Mouse (Mus musculus) stomach, embryonic 14.5 days (tissue): ENCODE measurements at regions not wholly inside any gene's neighbourhood (a gene's known extent, or its start where the extent isn't known, plus 50 kb on each side); places are given as distances from the start of the nearest gene placed in this dataset.

ENCODE experiments used
- ATAC-seq: fragments of 200-750 bp; cut with Nextera tagmentation; 2 replicates; pipeline ENCODE4 v1.8.0; 2017; ENCODE audit warnings: low read depth, moderate TSS enrichment; ENCODE audit not compliant: insufficient number of reproducible peaks, insufficient read depth, low FRiP score
- H3K27ac ChIP-seq: fragments of 300-500 bp; sonication (generic); 2 replicates; pipeline ENCODE4 v1.5.1; 2014; ENCODE audit warnings: mild to moderate bottlenecking, low read length, moderate library complexity, mixed read lengths
- H3K27me3 ChIP-seq: fragments of 300-500 bp; sonication (generic); 2 replicates; pipeline ENCODE4 v1.6.1; 2014; ENCODE audit warnings: low read length, control low read depth, mixed read lengths; ENCODE audit not compliant: control insufficient read depth, insufficient read depth
- H3K36me3 ChIP-seq: fragments of 300-500 bp; sonication (generic); 2 replicates; pipeline ENCODE4 v1.6.1; 2014; ENCODE audit warnings: mild to moderate bottlenecking, control low read depth, low read length, moderate library complexity, mixed read lengths; ENCODE audit not compliant: control insufficient read depth, insufficient read depth
- H3K4me1 ChIP-seq: fragments of 300-500 bp; sonication (generic); 2 replicates; pipeline ENCODE4 v1.6.1; 2014; ENCODE audit warnings: low read length, control low read depth, mixed read lengths; ENCODE audit not compliant: control insufficient read depth, insufficient read depth
- H3K4me2 ChIP-seq: fragments of 300-500 bp; sonication (generic); replicated peaks from 2 replicates; pipeline ENCODE4 v1.6.1; 2014; ENCODE audit warnings: low read depth, low read length, control low read depth
- H3K4me3 ChIP-seq: fragments of 300-500 bp; sonication (generic); 2 replicates; pipeline ENCODE4 v1.5.1; 2014; ENCODE audit warnings: low read depth, low read length, control low read depth
- H3K9ac ChIP-seq: fragments of 300-500 bp; sonication (generic); replicated peaks from 2 replicates; pipeline ENCODE4 v1.6.1; 2014; ENCODE audit warnings: low read depth, mild to moderate bottlenecking, control low read depth, low read length, moderate library complexity, mixed read lengths
- H3K9me3 ChIP-seq: fragments of 300-500 bp; sonication (generic); 2 replicates; pipeline ENCODE4 v1.6.1; 2016; ENCODE audit warnings: low read depth, low read length, control low read depth; ENCODE audit not compliant: control insufficient read depth
- WGBS: fragments of 180-500 bp; shearing (Covaris S2); extraction: QIAGEN DNeasy Blood & Tissue Kit; methylation state at CpG from one replicate; pipeline ENCODE4 v1.1.7; 2014; 5-methylcytosine and 5-hydroxymethylcytosine counted together

DNA sequence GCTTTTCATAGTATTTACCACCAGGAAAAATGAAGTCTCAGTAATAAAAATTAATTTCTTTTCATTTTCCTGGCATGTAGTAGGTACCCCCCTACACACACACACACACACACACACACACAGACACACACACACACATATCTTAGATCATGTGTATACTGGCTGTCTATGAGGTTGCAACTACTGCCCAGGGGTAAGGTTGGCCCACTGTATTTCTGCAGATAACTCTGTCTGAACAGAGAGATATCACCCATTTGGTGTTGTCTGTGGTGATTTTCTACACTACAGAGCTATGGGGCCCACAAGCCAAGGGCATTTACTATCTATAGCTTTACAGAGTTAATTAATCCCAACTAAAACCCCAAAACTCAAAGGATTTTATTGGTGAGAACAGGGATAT lies 188.9 kb downstream of the Car2 start:
- Histone ChIP-seq H3K4me2 (no peak overlapping the region), H3K27me3 (no peaks in the 10 kb centered on the region), H3K4me1 (no peaks in the 10 kb centered on the region), H3K9ac (no peak overlapping the region), H3K27ac (no peak overlapping the region), H3K36me3 (no peaks in the 10 kb centered on the region), H3K4me3 (no peak overlapping the region), H3K9me3 (no peaks in the 10 kb centered on the region)
- ATAC-seq, result no peak

DNA sequence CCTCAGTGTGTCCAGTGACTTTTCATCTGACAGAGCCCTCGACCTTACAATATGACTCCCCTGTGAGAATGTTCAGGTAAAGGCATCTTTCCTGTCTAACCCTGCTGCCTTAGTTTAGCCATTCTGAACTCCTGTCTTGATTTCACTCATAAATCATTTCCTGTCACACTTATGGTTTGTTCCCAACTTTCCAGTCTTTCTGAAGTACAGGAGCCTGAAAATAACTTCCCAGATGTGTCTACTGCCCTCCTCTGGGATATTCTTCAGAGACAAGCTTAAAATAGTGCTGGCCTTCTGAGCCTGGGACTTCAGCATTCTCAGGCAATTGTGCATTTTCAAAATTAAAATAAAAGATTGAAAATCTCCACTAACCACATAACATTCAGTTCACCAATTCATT lies 204.1 kb downstream of the Car2 start:
- H3K27me3 ChIP-seq, result no peaks in the 10 kb centered on the region
- H3K9ac ChIP-seq, result no peak overlapping the region
- no peaks in the 10 kb centered on the region for H3K36me3 ChIP-seq
- H3K4me3 ChIP-seq, result no peak overlapping the region
- ATAC-seq, result no peak
- WGBS, result 71% methylated on average over 1 of the region's 1 CpGs
- no peaks in the 10 kb centered on the region for H3K9me3 ChIP-seq
- no peaks in the 10 kb centered on the region for H3K4me1 ChIP-seq
- H3K4me2 ChIP-seq, result no peak overlapping the region
- no peak overlapping the region for H3K27ac ChIP-seq

- H3K4me1 ChIP-seq, result no peaks in the 10 kb centered on the region
- no peak overlapping the region for H3K4me2 ChIP-seq
- H3K9me3 ChIP-seq, result no peaks in the 10 kb centered on the region
- H3K27me3 ChIP-seq, result no peaks in the 10 kb centered on the region
- H3K36me3 ChIP-seq, result no peaks in the 10 kb centered on the region
- no peak overlapping the region for H3K4me3 ChIP-seq
- H3K9ac ChIP-seq, result no peak overlapping the region
- no peak for ATAC-seq
- WGBS, result 58% methylated on average over 6 of the region's 6 CpGs
- H3K27ac ChIP-seq, result no peak overlapping the region
Observed at GRCm38 (mm10) chr3:15098206-15098817, 212.2 kb downstream of the Car2 start.

- no peak for ATAC-seq
- no peak overlapping the region for H3K4me2 ChIP-seq
Observed at GRCm38 (mm10) chr3:15098981-15099380, 212.9 kb downstream of the Car2 start.

GRCm38 (mm10) chr3:15105627-15106026 lies 219.6 kb downstream of the Car2 start:
- Histone ChIP-seq H3K9ac (no peak overlapping the region), H3K9me3 (no peaks in the 10 kb centered on the region), H3K27me3 (no peaks in the 10 kb centered on the region), H3K4me1 (no peaks in the 10 kb centered on the region), H3K27ac (no peak overlapping the region), H3K4me3 (no peak overlapping the region), H3K4me2 (no peak overlapping the region), H3K36me3 (no peaks in the 10 kb centered on the region)
- no peak for ATAC-seq
- 36% methylated on average over 4 of the region's 4 CpGs for WGBS

More at GRCm38 (mm10) chr3:15098981-15099380, 212.9 kb downstream of the Car2 start:
- Histone ChIP-seq H3K27ac (no peak overlapping the region), H3K9ac (no peak overlapping the region), H3K36me3 (no peaks in the 10 kb centered on the region), H3K27me3 (no peaks in the 10 kb centered on the region), H3K4me1 (no peaks in the 10 kb centered on the region), H3K9me3 (no peaks in the 10 kb centered on the region), H3K4me3 (no peak overlapping the region)

DNA sequence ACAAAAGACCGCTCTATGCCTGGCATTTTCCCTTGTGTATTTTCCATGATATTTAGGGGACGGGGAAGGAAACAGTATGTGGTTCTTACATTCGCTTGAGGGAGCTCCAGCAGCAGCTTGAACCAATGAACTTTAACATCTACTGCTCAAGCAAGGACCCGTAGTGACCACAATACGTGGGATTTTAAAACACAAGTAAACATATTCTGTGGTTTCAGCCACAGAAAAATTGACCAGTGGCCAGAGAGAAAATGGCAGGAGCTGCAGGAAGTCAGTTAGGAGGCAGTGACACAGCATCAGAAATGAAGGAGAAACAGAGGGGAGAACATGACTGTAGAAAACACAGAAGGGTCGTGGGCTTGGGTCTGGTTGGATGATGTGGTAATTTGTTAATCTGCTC lies 220.2 kb downstream of the Car2 start:
- Histone ChIP-seq H3K36me3 (no peaks in the 10 kb centered on the region), H3K27ac (no peak overlapping the region), H3K27me3 (no peaks in the 10 kb centered on the region), H3K4me3 (no peak overlapping the region), H3K9me3 (no peaks in the 10 kb centered on the region), H3K4me1 (no peaks in the 10 kb centered on the region), H3K9ac (no peak overlapping the region), H3K4me2 (no peak overlapping the region)
- no peak for ATAC-seq
- WGBS, result 79% methylated on average over 6 of the region's 6 CpGs

GRCm38 (mm10) chr3:15107301-15107700 lies 221.2 kb downstream of the Car2 start:
- Histone ChIP-seq H3K9ac (no peak overlapping the region), H3K4me2 (no peak overlapping the region), H3K4me1 (no peaks in the 10 kb centered on the region), H3K9me3 (no peaks in the 10 kb centered on the region), H3K27ac (no peak overlapping the region), H3K36me3 (no peaks in the 10 kb centered on the region), H3K27me3 (no peaks in the 10 kb centered on the region), H3K4me3 (no peak overlapping the region)
- WGBS, result 85% methylated on average over 5 of the region's 5 CpGs
- no peak for ATAC-seq

DNA sequence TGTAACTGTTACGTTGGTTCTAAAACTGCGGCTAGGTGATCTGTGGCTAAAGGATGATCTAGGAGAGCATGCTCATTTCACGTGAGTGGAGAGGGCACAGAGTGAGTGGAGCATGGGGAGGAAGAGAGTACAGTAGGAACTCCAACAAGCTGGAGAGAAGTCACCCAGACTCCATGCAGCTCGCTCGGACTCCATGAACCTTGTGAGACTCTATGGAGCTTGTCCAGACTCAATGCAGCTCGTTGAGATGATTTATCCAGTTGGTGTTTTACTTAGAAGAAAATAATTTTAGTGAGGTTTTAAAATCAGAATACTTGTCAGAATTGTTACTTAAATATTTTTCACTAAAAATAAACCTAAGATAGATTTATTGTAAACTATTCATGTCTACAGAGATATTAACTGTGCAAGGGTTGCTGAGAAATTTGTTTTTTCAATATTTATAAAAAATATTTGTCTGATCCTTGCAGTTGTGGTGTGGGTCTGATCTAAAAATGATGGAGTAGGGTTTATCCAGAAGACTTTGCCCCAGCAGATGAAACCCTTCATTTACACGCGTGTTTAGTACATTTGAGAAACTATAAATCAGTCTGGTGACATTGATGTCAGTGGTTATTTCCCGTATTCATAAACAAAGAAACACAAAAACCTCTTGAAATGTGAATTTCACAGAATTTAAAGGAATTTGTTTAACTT lies 222.3 kb downstream of the Car2 start:
- no peak for ATAC-seq
- WGBS, result 59% methylated on average over 9 of the region's 9 CpGs
- Histone ChIP-seq H3K36me3 (no peaks in the 10 kb centered on the region), H3K4me2 (no peak overlapping the region), H3K4me3 (no peak overlapping the region), H3K4me1 (no peaks in the 10 kb centered on the region), H3K27me3 (no peaks in the 10 kb centered on the region), H3K9ac (no peak overlapping the region), H3K27ac (no peak overlapping the region), H3K9me3 (no peaks in the 10 kb centered on the region)
